In genomic region chr3:32717403-32717802, GRCm38 (mm10) we compare ENCODE assay signal across 5 mouse cellular contexts. TPM values are rescaled to one million over a fixed set of nuclear protein-coding genes. Genes with fewer than 3 reads are reported as not detected.
DNase-seq lines count a peak whose midpoint lies in the region; ATAC-seq and TF ChIP-seq lines count a peak whose summit lies in the region.
"Not testable (repeated sequence)": the region's sequence is repeated elsewhere in the genome, so short reads cannot be mapped to it uniquely, and the experiment has no call there.

No protein-coding gene starts in this region.

- 94% methylated on average over 6 of the region's 6 CpGs for WGBS in heart, embryonic 10.5 days
- WGBS in lung, postnatal 0 days: 96% methylated on average over 6 of the region's 6 CpGs
- 96% methylated on average over 6 of the region's 6 CpGs for WGBS in midbrain, embryonic 11.5 days

- not testable (repeated sequence) for H3K4me3 ChIP-seq in heart, embryonic 10.5 days; lung, postnatal 0 days (ENCODE audit: low read depth, low read length); midbrain, embryonic 11.5 days (ENCODE audit: low read depth, low read length)

- not testable (repeated sequence) for H3K4me1 ChIP-seq in heart, embryonic 10.5 days; lung, postnatal 0 days (ENCODE audit: insufficient read depth, low read depth, low read length); midbrain, embryonic 11.5 days (ENCODE audit: control insufficient read depth, insufficient read depth, low read length)

- TF ChIP-seq CTCF in lung, postnatal 0 days (IDR thresholded peaks at IDR 0.05): not testable (repeated sequence)

- peak; percentile 76 for DNase-seq in heart, adult 11 months
- DNase-seq in heart, embryonic 10.5 days (ENCODE audit: low spot score): peak; percentile 19
- DNase-seq in lung, postnatal 0 days (ENCODE audit: low spot score): not testable (repeated sequence)
- DNase-seq in midbrain, embryonic 11.5 days (ENCODE audit: low spot score, missing footprints): peak; percentile 69
- peak; percentile 21 for DNase-seq in testis, postnatal 10 days (ENCODE audit: low spot score)

- ATAC-seq in lung, postnatal 0 days; midbrain, embryonic 11.5 days (ENCODE audit: low FRiP score): not testable (repeated sequence)

- H3K36me3 ChIP-seq in heart, embryonic 10.5 days: peaks cover 97% of the 10 kb centered on the region
- peaks cover 35% of the 10 kb centered on the region; the same call in 1 of the 2 replicates for H3K36me3 ChIP-seq in lung, postnatal 0 days (ENCODE audit: insufficient read depth, low read length)
- H3K36me3 ChIP-seq in midbrain, embryonic 11.5 days (ENCODE audit: control insufficient read depth, insufficient read depth, low read length): peaks cover 47% of the 10 kb centered on the region

- TF ChIP-seq EP300 in lung, postnatal 0 days (IDR thresholded peaks at IDR 0.05): not testable (repeated sequence)

- H3K9ac ChIP-seq in lung, postnatal 0 days (replicated peaks; ENCODE audit: low read depth); midbrain, embryonic 11.5 days (ENCODE audit: low read length): not testable (repeated sequence)

- not testable (repeated sequence) for H3K9me3 ChIP-seq in heart, embryonic 10.5 days; lung, postnatal 0 days (ENCODE audit: low read length); midbrain, embryonic 11.5 days (ENCODE audit: control insufficient read depth, low read length)

- H3K27me3 ChIP-seq in heart, embryonic 10.5 days (ENCODE audit: insufficient read depth, poor library complexity, severe bottlenecking); lung, postnatal 0 days (replicated peaks; ENCODE audit: insufficient read depth, low read length); midbrain, embryonic 11.5 days (ENCODE audit: control insufficient read depth, insufficient read depth, low read length): not testable (repeated sequence)

- not testable (repeated sequence) for H3K27ac ChIP-seq in heart, embryonic 10.5 days; midbrain, embryonic 11.5 days (ENCODE audit: low read depth, low read length)
- H3K27ac ChIP-seq in lung, postnatal 0 days (ENCODE audit: low read length): peak overlapping the region; percentile 14; the same call in 1 of the 2 replicates

- H3K4me2 ChIP-seq in lung, postnatal 0 days (replicated peaks; ENCODE audit: low read depth, low read length); midbrain, embryonic 11.5 days: not testable (repeated sequence)

RNA-seq across cellular contexts. Expression of gene Actl6a, which starts 11.3 kb away (rescaled TPM):
- 131 and 187 TPM in 2 replicates for polyA plus RNA-seq in heart, embryonic 10.5 days (2016; fragmentation: Nextera tagmentation; extraction: Ambion mirVana)
- 78.3 and 79.5 TPM in 2 replicates for polyA plus RNA-seq in lung, postnatal 0 days (2015; fragmentation: Nextera tagmentation; extraction: Ambion mirVana)
- 262 and 280 TPM in 2 replicates for polyA plus RNA-seq in midbrain, embryonic 11.5 days (2014; fragmentation: Nextera tagmentation; extraction: Ambion mirVana)

RNA-seq across cellular contexts. Expression of gene Ndufb5, which starts 19.4 kb away (rescaled TPM):
- 335 and 408 TPM in 2 replicates for polyA plus RNA-seq in heart, embryonic 10.5 days (2016; fragmentation: Nextera tagmentation; extraction: Ambion mirVana)
- 232 and 259 TPM in 2 replicates for polyA plus RNA-seq in lung, postnatal 0 days (2015; fragmentation: Nextera tagmentation; extraction: Ambion mirVana)
- polyA plus RNA-seq in midbrain, embryonic 11.5 days (2014; fragmentation: Nextera tagmentation; extraction: Ambion mirVana): 309 and 323 TPM in 2 replicates

RNA-seq across cellular contexts. Expression of gene Mrpl47, which starts 20.0 kb away (rescaled TPM):
- polyA plus RNA-seq in heart, embryonic 10.5 days (2016; fragmentation: Nextera tagmentation; extraction: Ambion mirVana): 32.4 and 40.5 TPM in 2 replicates
- 15.4 and 16.1 TPM in 2 replicates for polyA plus RNA-seq in lung, postnatal 0 days (2015; fragmentation: Nextera tagmentation; extraction: Ambion mirVana)
- polyA plus RNA-seq in midbrain, embryonic 11.5 days (2014; fragmentation: Nextera tagmentation; extraction: Ambion mirVana): 46.7 and 50.0 TPM in 2 replicates
